Mouse (Mus musculus) erythroblast, embryonic 14.5 days (primary cell): ENCODE data around the gene Syt6.

ENCODE experiments used
- GATA1 ChIP-seq: IDR thresholded peaks from 2 replicates; pipeline ENCODE4 v1.6.1; 2012; ENCODE audit warnings: low read length, inconsistent platforms, mixed read lengths
- TAL1 ChIP-seq: IDR thresholded peaks from 3 replicates; pipeline ENCODE4 v1.6.1; 2012; ENCODE audit warnings: low read length, inconsistent platforms, mixed read lengths

GRCm38 (mm10) chr3:103592636-103593035, 17.6 kb downstream of the Syt6 start:
- TF ChIP-seq GATA1 (no peak), TAL1 (no peak)
